In genomic region chr13:68582517-68582780, GRCm38 (mm10) we compare ENCODE assay signal across 7 mouse cellular contexts. TPM values are rescaled to one million over a fixed set of nuclear protein-coding genes. Genes with fewer than 3 reads are reported as not detected.
A peak's percentile ranks its signal among the peaks of the same experiment; 100 is the strongest.
DNase-seq lines count a peak whose midpoint lies in the region; ATAC-seq lines count a peak whose summit lies in the region.

No protein-coding gene starts in this region.

- H3K9ac ChIP-seq in lung, embryonic 16.5 days (ENCODE audit: low read length): peak overlapping the region; percentile 87
- peak overlapping the region; percentile 74 for H3K9ac ChIP-seq in intestine, embryonic 14.5 days (ENCODE audit: low read length)
- H3K9ac ChIP-seq in neural tube, embryonic 12.5 days: peak overlapping the region; percentile 70

- H3K27me3 ChIP-seq in lung, embryonic 16.5 days (ENCODE audit: control insufficient read depth, insufficient read depth, low read depth, low read length): no peaks in the 10 kb centered on the region
- no peaks in the 10 kb centered on the region for H3K27me3 ChIP-seq in embryonic facial prominence, embryonic 10.5 days (replicated peaks; ENCODE audit: low read depth, poor library complexity, severe bottlenecking)
- no peaks in the 10 kb centered on the region for H3K27me3 ChIP-seq in intestine, embryonic 14.5 days (replicated peaks; ENCODE audit: control insufficient read depth, insufficient read depth, low read length)
- H3K27me3 ChIP-seq in neural tube, embryonic 12.5 days (replicated peaks): no peaks in the 10 kb centered on the region

- H3K9me3 ChIP-seq in lung, embryonic 16.5 days (ENCODE audit: control insufficient read depth, low read length): no peaks in the 10 kb centered on the region
- H3K9me3 ChIP-seq in embryonic facial prominence, embryonic 10.5 days: no peaks in the 10 kb centered on the region
- no peaks in the 10 kb centered on the region for H3K9me3 ChIP-seq in intestine, embryonic 14.5 days (ENCODE audit: control insufficient read depth, low read length)
- H3K9me3 ChIP-seq in neural tube, embryonic 12.5 days: no peaks in the 10 kb centered on the region

- H3K36me3 ChIP-seq in lung, embryonic 16.5 days (ENCODE audit: control insufficient read depth, insufficient read depth, low read length): peaks cover 26% of the 10 kb centered on the region
- peaks cover 62% of the 10 kb centered on the region for H3K36me3 ChIP-seq in embryonic facial prominence, embryonic 10.5 days (replicated peaks)
- H3K36me3 ChIP-seq in intestine, embryonic 14.5 days (ENCODE audit: control insufficient read depth, insufficient read depth, low read length): peaks cover 56% of the 10 kb centered on the region
- H3K36me3 ChIP-seq in neural tube, embryonic 12.5 days: peaks cover 37% of the 10 kb centered on the region

- under 1% methylated on average over 11 of the region's 11 CpGs for WGBS in lung, embryonic 16.5 days
- 2% methylated on average over 11 of the region's 11 CpGs for WGBS in embryonic facial prominence, embryonic 10.5 days
- WGBS in intestine, embryonic 14.5 days: under 1% methylated on average over 11 of the region's 11 CpGs
- under 1% methylated on average over 11 of the region's 11 CpGs for WGBS in neural tube, embryonic 12.5 days

- peak overlapping the region; percentile 68 for H3K4me2 ChIP-seq in lung, embryonic 16.5 days (ENCODE audit: low read depth, low read length)
- peak overlapping the region; percentile 77 for H3K4me2 ChIP-seq in intestine, embryonic 14.5 days (ENCODE audit: low read length)
- H3K4me2 ChIP-seq in neural tube, embryonic 12.5 days (replicated peaks): peak overlapping the region; percentile 89

- H3K27ac ChIP-seq in lung, embryonic 16.5 days (ENCODE audit: low read length): peak overlapping the region; percentile 82
- H3K27ac ChIP-seq in embryonic facial prominence, embryonic 10.5 days (replicated peaks): peak overlapping the region; percentile 92
- H3K27ac ChIP-seq in intestine, embryonic 14.5 days (ENCODE audit: low read depth): peak overlapping the region; percentile 77
- no peak overlapping the region for H3K27ac ChIP-seq in neural tube, embryonic 12.5 days

- H3K4me3 ChIP-seq in lung, embryonic 16.5 days (ENCODE audit: low read length): peak overlapping the region; percentile 83
- H3K4me3 ChIP-seq in embryonic facial prominence, embryonic 10.5 days: peak overlapping the region; percentile 79
- peak overlapping the region; percentile 66 for H3K4me3 ChIP-seq in intestine, embryonic 14.5 days (ENCODE audit: low read depth, low read length)
- peak overlapping the region; percentile 70 for H3K4me3 ChIP-seq in neural tube, embryonic 12.5 days

- ATAC-seq in lung, embryonic 16.5 days (ENCODE audit: low read depth): 0 out of 2 replicates have a peak, but pooled peaks have one; percentile 0
- ATAC-seq in intestine, embryonic 14.5 days (replicated peaks; ENCODE audit: low FRiP score, low TSS enrichment, low read depth): peak; percentile 10; the same call in 1 of the 2 replicates
- peak; percentile 19; the same call in 1 of the 2 replicates for ATAC-seq in neural tube, embryonic 12.5 days (ENCODE audit: low FRiP score, low read depth)

- peaks cover 12% of the 10 kb centered on the region; the same call in 1 of the 2 replicates for H3K4me1 ChIP-seq in lung, embryonic 16.5 days (replicated peaks; ENCODE audit: control insufficient read depth, insufficient read depth, low read length)
- peaks cover 12% of the 10 kb centered on the region for H3K4me1 ChIP-seq in embryonic facial prominence, embryonic 10.5 days
- H3K4me1 ChIP-seq in intestine, embryonic 14.5 days (replicated peaks; ENCODE audit: control insufficient read depth, insufficient read depth, low read length): peaks cover 8% of the 10 kb centered on the region
- peaks cover 10% of the 10 kb centered on the region for H3K4me1 ChIP-seq in neural tube, embryonic 12.5 days

- DNase-seq in lung, postnatal 14 days: no peak
- no peak for DNase-seq in embryonic facial prominence, embryonic 10.5 days (ENCODE audit: low spot score)
- DNase-seq in intestine, embryonic 14.5 days (ENCODE audit: low spot score): no peak
- DNase-seq in layer of hippocampus, postnatal 36 days: no peak
- DNase-seq in ovary, adult 18-20 months (ENCODE audit: low spot score): no peak

RNA-seq across cellular contexts. Expression of gene Fastkd3, which starts 0.4 kb away (rescaled TPM):
- polyA plus RNA-seq in lung, embryonic 16.5 days (2015; fragmentation: Nextera tagmentation; extraction: Ambion mirVana): 33.4 and 38.9 TPM in 2 replicates
- polyA plus RNA-seq in embryonic facial prominence, embryonic 10.5 days (2016; fragmentation: Nextera tagmentation; extraction: Ambion mirVana): 46.1 and 52.5 TPM in 2 replicates
- 34.8 and 37.3 TPM in 2 replicates for polyA plus RNA-seq in intestine, embryonic 14.5 days (2014; fragmentation: Nextera tagmentation; extraction: Ambion mirVana)
- 27.5 and 29.2 TPM in 2 replicates for polyA plus RNA-seq in neural tube, embryonic 12.5 days (2016; fragmentation: Nextera tagmentation; extraction: Ambion mirVana)
- total RNA-seq in layer of hippocampus, postnatal 36 days (2021): 10 to 100 TPM; 18.6 to 20.1 TPM

RNA-seq across cellular contexts. Expression of gene Mtrr, which starts 0.5 kb away (rescaled TPM):
- 21.5 and 22.6 TPM in 2 replicates for polyA plus RNA-seq in lung, embryonic 16.5 days (2015; fragmentation: Nextera tagmentation; extraction: Ambion mirVana)
- polyA plus RNA-seq in embryonic facial prominence, embryonic 10.5 days (2016; fragmentation: Nextera tagmentation; extraction: Ambion mirVana): 23.6 and 26.4 TPM in 2 replicates
- 19.1 and 19.2 TPM in 2 replicates for polyA plus RNA-seq in intestine, embryonic 14.5 days (2014; fragmentation: Nextera tagmentation; extraction: Ambion mirVana)
- 15.5 and 16.5 TPM in 2 replicates for polyA plus RNA-seq in neural tube, embryonic 12.5 days (2016; fragmentation: Nextera tagmentation; extraction: Ambion mirVana)
- 10 to 100 TPM; 28.0 to 29.9 TPM for total RNA-seq in layer of hippocampus, postnatal 36 days (2021)

RNA-seq across cellular contexts. Expression of gene 1700001L19Rik, which starts 14.8 kb away (rescaled TPM):
- polyA plus RNA-seq in lung, embryonic 16.5 days (2015; fragmentation: Nextera tagmentation; extraction: Ambion mirVana): 2.2 and 4.5 TPM in 2 replicates
- polyA plus RNA-seq in embryonic facial prominence, embryonic 10.5 days (2016; fragmentation: Nextera tagmentation; extraction: Ambion mirVana): 0.55 TPM in 2 replicates
- 0.32 and 0.50 TPM in 2 replicates for polyA plus RNA-seq in intestine, embryonic 14.5 days (2014; fragmentation: Nextera tagmentation; extraction: Ambion mirVana)
- polyA plus RNA-seq in neural tube, embryonic 12.5 days (2016; fragmentation: Nextera tagmentation; extraction: Ambion mirVana): 1.6 and 1.8 TPM in 2 replicates
- total RNA-seq in layer of hippocampus, postnatal 36 days (2021): 10 to 100 TPM; 13.4 to 15.3 TPM
